Mouse (Mus musculus): Measurements from ENCODE around the gene Ctnnbl1. TPM values are rescaled to one million over a fixed set of nuclear protein-coding genes. Genes with fewer than 3 reads are reported as not detected.

Ctnnbl1 gene
- total and polyA plus RNA-seq, 3 experiments, result 46.0 to 57.2 (median 48.6) TPM

DNA sequence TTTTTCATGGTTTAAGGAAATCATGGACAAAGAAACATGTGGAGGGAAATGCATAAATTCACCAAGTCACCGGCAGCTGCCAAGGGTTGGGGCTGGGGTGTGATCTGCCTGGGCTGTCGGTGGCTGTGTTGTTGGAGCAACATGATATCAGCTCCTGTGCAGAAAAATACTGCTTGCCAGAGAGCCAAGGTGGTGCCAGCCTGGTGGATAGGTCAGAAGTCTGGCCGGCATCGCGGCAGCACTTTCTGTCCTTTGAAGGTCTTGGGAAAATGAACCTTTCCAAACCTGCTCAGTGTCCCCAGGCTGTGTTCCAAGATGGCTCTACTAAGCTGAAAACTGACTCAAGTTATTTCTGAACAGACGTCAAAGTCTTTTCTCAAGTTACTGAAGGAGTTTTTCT, 133.0 kb downstream of the Ctnnbl1 start:
- Histone ChIP-seq H3K79me2 (replicated peaks; ENCODE audit: control insufficient read depth, extremely low read depth, insufficient read depth, poor library complexity, severe bottlenecking) (no peaks in the 10 kb centered on the region), H3K9me3 (replicated peaks; ENCODE audit: low read length) (no peaks in the 10 kb centered on the region), H3K27me3 (replicated peaks) (no peaks in the 10 kb centered on the region), H3K27ac (ENCODE audit: insufficient read depth, low read depth) (no peak overlapping the region), H3K4me2 (ENCODE audit: insufficient read depth, low read depth, poor library complexity, severe bottlenecking) (no peak overlapping the region), H3K4me3 (replicated peaks in 1 of 3; ENCODE audit: low read depth in 2 of 3, low read length in 2 of 3, poor library complexity in 1 of 3) (no peak overlapping the region), H3K36me3 (replicated peaks in 1 of 2; ENCODE audit: control insufficient read depth in 1 of 2, insufficient read depth in 1 of 2, low read length in 1 of 2) (peaks cover 15 to 70% of the 10 kb centered on the region in 2 experiments), H3K4me1 (ENCODE audit: control insufficient read depth in 1 of 2, insufficient read depth in 2 of 2) (no peaks in the 10 kb centered on the region), H3K9ac (ENCODE audit: insufficient read depth, low read depth) (no peak overlapping the region)
- no peak for DNase-seq (ENCODE audit: extremely low read depth)
- in situ Hi-C loops (cut with MboI; ENCODE audit: low pct_ligation_motif_present, low pct_unique_long_range_greater_than_20kb, low sequenced_read_pairs), result no loop called here
- dilution Hi-C loops (cut with MboI; ENCODE audit: extremely low pct_ligation_motif_present, extremely low pct_unique_long_range_greater_than_20kb, low sequenced_read_pairs), result no loop called here
- no peak for TF ChIP-seq MAFK (IDR thresholded peaks at IDR 0.05; ENCODE audit: insufficient replicate concordance, low read length)
- no peak for TF ChIP-seq HCFC1 (IDR thresholded peaks at IDR 0.05; ENCODE audit: low read depth, low read length)
- no peak for TF ChIP-seq UBTF (IDR thresholded peaks at IDR 0.05; ENCODE audit: low read depth, low read length)
- TF ChIP-seq NRF1 (IDR thresholded peaks at IDR 0.05; ENCODE audit: low read depth, low read length), result no peak
- no peak for TF ChIP-seq USF1 (IDR thresholded peaks at IDR 0.05; ENCODE audit: low read depth, low read length)
- no peak for TF ChIP-seq GABPA (IDR thresholded peaks at IDR 0.05; ENCODE audit: insufficient replicate concordance, low read depth, low read length)
- no peak for TF ChIP-seq SIN3A (IDR thresholded peaks at IDR 0.05; ENCODE audit: low read length)
- TF ChIP-seq BHLHE40 (IDR thresholded peaks at IDR 0.05; ENCODE audit: low read depth, low read length), result no peak
- TF ChIP-seq USF2 (conservative IDR thresholded peaks at IDR 0.05; ENCODE audit: low read depth, low read length), result no peak
- TF ChIP-seq TCF12 (IDR thresholded peaks at IDR 0.05; ENCODE audit: low read depth, low read length), result no peak
- TF ChIP-seq MAZ (IDR thresholded peaks at IDR 0.05; ENCODE audit: low read depth, low read length), result no peak
- no peak for TF ChIP-seq RCOR1 (conservative IDR thresholded peaks at IDR 0.05; ENCODE audit: low read depth, low read length)

DNA sequence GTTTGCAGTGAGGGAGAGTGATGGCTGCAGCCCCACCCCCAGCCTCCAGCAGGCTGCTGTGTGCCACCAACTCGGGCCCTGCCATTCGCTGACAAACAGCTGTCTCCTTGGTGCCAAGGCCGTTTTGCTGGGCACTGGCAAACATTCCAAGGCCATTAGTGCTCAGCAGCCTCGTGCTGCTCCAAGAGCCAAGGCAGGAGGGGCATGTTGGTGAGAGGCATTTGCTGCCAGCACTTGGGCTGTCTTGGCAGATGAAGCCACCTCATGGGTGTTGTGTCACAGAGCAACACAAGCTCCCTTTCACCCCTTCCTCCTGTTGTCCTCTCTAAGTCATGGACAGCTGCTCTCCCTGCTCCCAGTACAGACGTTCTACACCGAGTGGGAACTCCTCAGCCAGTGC, 136.0 kb downstream of the Ctnnbl1 start:
- Histone ChIP-seq H3K4me2 (ENCODE audit: insufficient read depth, low read depth, poor library complexity, severe bottlenecking) (no peak overlapping the region), H3K4me1 (ENCODE audit: control insufficient read depth in 1 of 2, insufficient read depth in 2 of 2) (no peaks in the 10 kb centered on the region), H3K36me3 (replicated peaks in 1 of 2; ENCODE audit: control insufficient read depth in 1 of 2, insufficient read depth in 1 of 2, low read length in 1 of 2) (peaks cover 20 to 83% of the 10 kb centered on the region in 2 experiments), H3K27ac (ENCODE audit: insufficient read depth, low read depth) (no peak overlapping the region), H3K4me3 (replicated peaks in 1 of 3; ENCODE audit: low read depth in 2 of 3, low read length in 2 of 3, poor library complexity in 1 of 3) (no peak overlapping the region), H3K27me3 (replicated peaks) (no peaks in the 10 kb centered on the region), H3K79me2 (replicated peaks; ENCODE audit: control insufficient read depth, extremely low read depth, insufficient read depth, poor library complexity, severe bottlenecking) (no peaks in the 10 kb centered on the region), H3K9me3 (replicated peaks; ENCODE audit: low read length) (no peaks in the 10 kb centered on the region), H3K9ac (ENCODE audit: insufficient read depth, low read depth) (no peak overlapping the region)
- TF ChIP-seq USF1 (IDR thresholded peaks at IDR 0.05; ENCODE audit: low read depth, low read length) (no peak), ETS1 (conservative IDR thresholded peaks at IDR 0.05; ENCODE audit: low read depth, low read length) (no peak), MEF2A (IDR thresholded peaks at IDR 0.05; ENCODE audit: borderline replicate concordance, low read depth, low read length) (no peak), ZMIZ1 (IDR thresholded peaks at IDR 0.05; ENCODE audit: low read depth, low read length) (no peak), ZKSCAN1 (IDR thresholded peaks at IDR 0.05; ENCODE audit: borderline replicate concordance, low read depth, low read length) (no peak), EP300 (IDR thresholded peaks at IDR 0.05; ENCODE audit: low read length) (no peak), MAX (IDR thresholded peaks at IDR 0.05; ENCODE audit: low read length) (no peak), MYC (IDR thresholded peaks at IDR 0.05; ENCODE audit: low read depth, low read length) (no peak), BHLHE40 (IDR thresholded peaks at IDR 0.05; ENCODE audit: low read depth, low read length) (no peak), POLR2AphosphoS2 (IDR thresholded peaks at IDR 0.05; ENCODE audit: low read depth, low read length) (no peak), UBTF (IDR thresholded peaks at IDR 0.05; ENCODE audit: low read depth, low read length) (no peak), TBP (conservative IDR thresholded peaks at IDR 0.05; ENCODE audit: low read depth, low read length) (no peak), CTCF (conservative IDR thresholded peaks at IDR 0.05 in 1 of 2, IDR thresholded peaks at IDR 0.05 in 1 of 2; ENCODE audit: low read depth in 2 of 2, low read length in 2 of 2) (no peak), SIN3A (IDR thresholded peaks at IDR 0.05; ENCODE audit: low read length) (no peak)
- DNase-seq (ENCODE audit: extremely low read depth), result no peak
- dilution Hi-C loops (cut with MboI; ENCODE audit: extremely low pct_ligation_motif_present, extremely low pct_unique_long_range_greater_than_20kb, low sequenced_read_pairs), result no loop called here
- in situ Hi-C loops (cut with MboI; ENCODE audit: low pct_ligation_motif_present, low pct_unique_long_range_greater_than_20kb, low sequenced_read_pairs), result no loop called here
